Mouse (Mus musculus): ENCODE results near the gene Rapgef6.

GRCm38 (mm10) chr11:54708153-54708552, 185.5 kb downstream of the Rapgef6 start:
- TF ChIP-seq POLR2A (IDR thresholded peaks at IDR 0.05; ENCODE audit: control insufficient read depth, extremely low read depth, insufficient read depth, low read length, poor library complexity) (no peak), CTCF (IDR thresholded peaks at IDR 0.05; ENCODE audit: borderline replicate concordance, control insufficient read depth, extremely low read depth, insufficient read depth, low read length, poor library complexity) (no peak)

Measured in thymus, adult 2 months (tissue).